Mouse (Mus musculus) layer of hippocampus, adult 2 months (tissue): ENCODE data around the gene Ttc9c. TPM values are rescaled to one million over a fixed set of nuclear protein-coding genes. Genes with fewer than 3 reads are reported as not detected.

Source experiments
- DNase-seq, 2 experiments: peaks; one replicate each; pipeline ENCODE4 v3.0.0; 2022; ENCODE audit warnings: low spot score in 2 of 2
- H3K27ac ChIP-seq: fragments of 200-600 bp; 2 replicates; pipeline ENCODE4 v1.8.1; 2022
- H3K4me3 ChIP-seq: fragments of 200-600 bp; 2 replicates; pipeline ENCODE4 v1.8.1; 2022; ENCODE audit warnings: mild to moderate bottlenecking
- CTCF ChIP-seq: fragments of 200-600 bp; conservative IDR thresholded peaks from 2 replicates; pipeline ENCODE4 v1.8.1; 2022; ENCODE audit warnings: antibody characterized with exemption, mild to moderate bottlenecking, moderate library complexity
- total RNA-seq, 2 experiments: library from RNA; stranded (reverse); gene quantifications; 2 replicates each; pipeline ENCODE4 v1.2.3; 2021

Ttc9c gene
- total RNA-seq, 2 experiments from 2014 or later, result 36.5 to 37.9 TPM

- no peak for DNase-seq
- Histone ChIP-seq H3K27ac (peak overlapping the region; percentile 89), H3K4me3 (no peak overlapping the region)
- no peak for TF ChIP-seq CTCF
These were observed 30.6 kb downstream of the Ttc9c start for GRCm38 (mm10) chr19:8788521-8788920.

GRCm38 (mm10) chr19:8786008-8786781 lies 32.9 kb downstream of the Ttc9c start, which contains the start of gene Taf6l:
Gene Taf6l, minus strand, starts transcription at chr19:8786417.
- Histone ChIP-seq H3K27ac (peak within 1 kb of the TSS; percentile 83), H3K4me3 (peak within 1 kb of the TSS; percentile 82)
- peak; percentile 78 for TF ChIP-seq CTCF
- peak; percentile 87 to 94 for DNase-seq

GRCm38 (mm10) chr19:8774951-8775421 lies 44.1 kb downstream of the Ttc9c start:
- H3K4me3 ChIP-seq, result peak overlapping the region; percentile 95
- H3K27ac ChIP-seq, result peak overlapping the region; percentile 98
- TF ChIP-seq CTCF, result no peak
- peak in 1 of 2 experiments; percentile 16 for DNase-seq

- TF ChIP-seq CTCF, result peak; percentile 40
These were observed 44.9 kb downstream of the Ttc9c start, which contains the start of gene Tmem179b for GRCm38 (mm10) chr19:8774086-8774835. Gene Tmem179b, minus strand, starts transcription at chr19:8774467.

DNA sequence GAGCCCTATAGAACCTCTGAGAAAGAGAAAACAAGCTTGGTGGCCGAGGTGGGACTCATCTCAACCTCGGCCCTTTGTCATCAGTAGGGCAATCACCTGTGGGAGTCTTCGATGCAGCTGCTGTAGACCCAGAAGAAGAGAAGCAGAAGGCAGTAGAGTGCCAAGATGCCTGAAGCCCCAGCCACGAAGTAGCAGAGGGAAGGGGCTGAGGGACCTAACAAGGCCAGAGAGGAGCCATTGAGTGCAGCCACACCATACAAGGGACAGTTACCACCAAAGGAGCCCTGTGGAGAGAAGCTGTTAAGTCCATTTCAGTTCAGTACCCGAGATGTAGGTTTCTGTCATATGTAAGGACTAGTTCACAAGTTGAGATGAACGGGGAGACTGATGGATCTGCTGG lies 45.7 kb downstream of the Ttc9c start:
- peak overlapping the region; percentile 33; the same call in 1 of the 2 replicates for H3K27ac ChIP-seq
- DNase-seq, result no peak
- peak overlapping the region; percentile 95; the same call in 1 of the 2 replicates for H3K4me3 ChIP-seq
- TF ChIP-seq CTCF, result no peak

More at GRCm38 (mm10) chr19:8774086-8774835, 44.9 kb downstream of the Ttc9c start, which contains the start of gene Tmem179b:
- DNase-seq, result peak; percentile 94 to 96
- Histone ChIP-seq H3K4me3 (peak within 1 kb of the TSS; percentile 95), H3K27ac (peak within 1 kb of the TSS; percentile 98)

DNA sequence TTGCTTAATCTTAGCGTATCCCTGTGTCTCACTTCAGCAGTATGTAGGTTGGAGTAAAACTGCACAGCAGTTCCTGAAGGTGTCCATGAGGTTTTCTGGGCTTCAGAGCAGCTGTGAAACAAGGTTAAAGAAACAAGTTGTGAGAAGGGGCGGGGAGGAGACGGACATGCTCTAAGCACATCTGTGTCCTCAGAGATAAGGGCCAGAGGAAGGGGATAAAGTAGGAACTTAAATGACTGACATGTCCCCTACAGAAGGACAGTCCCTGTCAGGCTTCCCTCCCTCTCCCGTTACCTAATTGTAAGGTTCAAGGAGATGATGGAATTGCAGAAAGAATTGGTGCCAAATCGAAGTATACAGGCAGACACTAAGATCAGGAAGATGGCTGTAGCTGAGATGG lies 46.1 kb downstream of the Ttc9c start:
- no peak for DNase-seq
- Histone ChIP-seq H3K4me3 (no peak overlapping the region; the same call in 1 of the 2 replicates), H3K27ac (peak overlapping the region; percentile 33; the same call in 1 of the 2 replicates)
- no peak for TF ChIP-seq CTCF

GRCm38 (mm10) chr19:8770567-8771270 lies 48.4 kb downstream of the Ttc9c start, which contains the start of gene Tmem223:
Gene Tmem223, plus strand, starts transcription at chr19:8770996.
- DNase-seq, result peak; percentile 86 to 87
- peak; percentile 45 for TF ChIP-seq CTCF
- peak within 1 kb of the TSS; percentile 96 for H3K27ac ChIP-seq
- peak within 1 kb of the TSS; percentile 97 for H3K4me3 ChIP-seq

GRCm38 (mm10) chr19:8765562-8765961 lies 53.6 kb downstream of the Ttc9c start:
- Histone ChIP-seq H3K4me3 (no peak overlapping the region), H3K27ac (no peak overlapping the region)
- no peak for DNase-seq
- no peak for TF ChIP-seq CTCF

DNA sequence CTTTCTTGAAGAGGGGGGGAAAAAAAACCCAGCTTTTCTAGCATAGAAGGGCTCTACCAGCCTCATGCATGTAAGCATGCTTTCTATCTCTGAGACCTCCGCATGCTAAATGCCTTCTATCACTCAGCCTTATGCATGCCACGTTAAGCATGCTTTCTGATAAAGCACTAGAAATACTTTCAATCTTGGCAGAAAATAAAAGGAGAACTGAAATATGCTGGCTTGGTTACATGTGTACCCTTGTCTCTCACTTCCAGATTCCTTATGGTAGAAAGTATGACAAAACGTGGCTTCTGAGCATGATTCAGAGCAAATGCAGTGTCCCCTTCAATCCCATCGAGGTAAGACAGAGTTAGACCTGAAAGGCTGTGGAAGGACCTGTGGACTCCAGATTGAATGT lies 55.9 kb downstream of the Ttc9c start:
- H3K27ac ChIP-seq, result no peak overlapping the region
- DNase-seq, result no peak
- no peak overlapping the region for H3K4me3 ChIP-seq
- TF ChIP-seq CTCF, result no peak

DNA sequence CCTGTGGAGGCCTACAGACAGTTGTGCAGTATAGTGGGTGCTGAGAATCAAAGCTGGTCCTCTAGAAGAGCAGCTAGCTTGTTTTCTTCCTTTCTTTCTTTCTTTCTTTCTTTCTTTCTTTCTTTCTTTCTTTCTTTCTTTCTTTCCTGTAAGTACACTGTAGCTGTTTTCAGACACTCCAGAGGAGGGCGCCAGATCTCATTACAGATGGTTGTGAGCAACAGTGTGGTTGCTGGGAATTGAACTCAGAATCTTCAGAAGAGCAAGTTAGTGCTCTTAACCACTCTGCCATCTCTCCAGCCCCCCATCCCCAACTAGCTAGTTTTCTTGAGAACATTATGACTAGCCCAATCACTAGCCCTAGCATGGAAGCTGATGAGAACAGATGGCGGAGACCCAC lies 58.4 kb downstream of the Ttc9c start:
- H3K4me3 ChIP-seq, result no peak overlapping the region
- DNase-seq, result no peak
- peak; percentile 42 for TF ChIP-seq CTCF
- H3K27ac ChIP-seq, result no peak overlapping the region

Other genes with a start within 250 kb of the Ttc9c start
- 1 to 10 TPM; 6.6 to 9.7 TPM for gene Slc22a8, start 228.1 kb downstream of the Ttc9c start, total RNA-seq
- gene Slc22a6, start 201.3 kb downstream of the Ttc9c start, total RNA-seq, result 1 to 10 TPM; 2.2 to 2.8 TPM
- gene Chrm1, start 155.5 kb downstream of the Ttc9c start, total RNA-seq, result 100 to 1,000 TPM; 179 to 190 TPM
- gene Slc3a2, start 96.0 kb downstream of the Ttc9c start, total RNA-seq, result 100 to 1,000 TPM; 149 to 151 TPM
- 10 to 100 TPM; 47.4 to 55.0 TPM for gene Wdr74, start 83.5 kb downstream of the Ttc9c start, total RNA-seq
- gene 1700092M07Rik, start 78.6 kb downstream of the Ttc9c start, total RNA-seq, result 1 to 10 TPM; 1.5 to 3.4 TPM
- 10 to 100 TPM; 69.5 to 78.4 TPM for gene Stx5a, start 77.9 kb downstream of the Ttc9c start, total RNA-seq
- gene Nxf1, start 62.3 kb downstream of the Ttc9c start, total RNA-seq, result 100 to 1,000 TPM; 102 to 106 TPM
- 10 to 100 TPM; 75.4 to 82.7 TPM for gene Tmem223, start 48.3 kb downstream of the Ttc9c start, total RNA-seq
- gene Tmem179b, start 44.9 kb downstream of the Ttc9c start, total RNA-seq, result 1 to 10 TPM; 7.4 to 7.7 TPM
- gene Taf6l, start 32.9 kb downstream of the Ttc9c start, total RNA-seq, result 10 to 100 TPM; 15.7 to 18.4 TPM
- 100 to 1,000 TPM; 113 to 120 TPM for gene Polr2g, start 20.8 kb downstream of the Ttc9c start, total RNA-seq
- gene Zbtb3, start 16.8 kb downstream of the Ttc9c start, total RNA-seq, result 1 to 10 TPM; 5.8 to 6.5 TPM
- gene Hnrnpul2, start 677 bp upstream of the Ttc9c start, total RNA-seq, result 100 to 1,000 TPM; 123 to 127 TPM
- gene AC129217.1, start 10.4 kb upstream of the Ttc9c start, total RNA-seq, result 1 to 10 TPM in 1 of 2 experiments, not detected in 1; 3.4 TPM
- gene Bscl2, start 18.1 kb upstream of the Ttc9c start, total RNA-seq, result 100 to 1,000 TPM; 101 TPM
- gene Gng3, start 19.9 kb upstream of the Ttc9c start, total RNA-seq, result 100 to 1,000 TPM; 160 TPM
- under 1 TPM; 0.32 to 0.44 TPM for gene Lrrn4cl, start 31.4 kb upstream of the Ttc9c start, total RNA-seq
- gene Ubxn1, start 52.2 kb upstream of the Ttc9c start, total RNA-seq, result 100 to 1,000 TPM in 1 of 2 experiments, 10 to 100 TPM in 1; 93.5 to 100 TPM
- 10 to 100 TPM; 32.5 to 32.8 TPM for gene Uqcc3, start 61.6 kb upstream of the Ttc9c start, total RNA-seq
- gene Lbhd1, start 64.4 kb upstream of the Ttc9c start, total RNA-seq, result 1 to 10 TPM; 4.8 to 6.6 TPM
- gene Gm49403, start 64.6 kb upstream of the Ttc9c start, total RNA-seq, result not detected
- 10 to 100 TPM; 25.3 to 30.0 TPM for gene 1810009A15Rik, start 69.5 kb upstream of the Ttc9c start, total RNA-seq
- 1 to 10 TPM; 2.0 to 2.9 TPM for gene Gm49416, start 69.6 kb upstream of the Ttc9c start, total RNA-seq
- 10 to 100 TPM; 24.4 to 25.6 TPM for gene Ints5, start 73.7 kb upstream of the Ttc9c start, total RNA-seq
- gene Ganab, start 78.7 kb upstream of the Ttc9c start, total RNA-seq, result 100 to 1,000 TPM; 114 to 118 TPM
- gene B3gat3, start 101.0 kb upstream of the Ttc9c start, total RNA-seq, result 100 to 1,000 TPM; 167 to 191 TPM
- 1 to 10 TPM; 4.4 to 5.7 TPM for gene Rom1, start 110.0 kb upstream of the Ttc9c start, total RNA-seq
- 10 to 100 TPM; 11.5 to 11.7 TPM for gene Eml3, start 110.2 kb upstream of the Ttc9c start, total RNA-seq
- 10 to 100 TPM; 58.0 to 68.7 TPM for gene Mta2, start 122.5 kb upstream of the Ttc9c start, total RNA-seq
- 10 to 100 TPM; 20.7 to 20.8 TPM for gene Tut1, start 134.5 kb upstream of the Ttc9c start, total RNA-seq
- gene Eef1g, start 147.7 kb upstream of the Ttc9c start, total RNA-seq, result 100 to 1,000 TPM; 238 to 242 TPM
- 10 to 100 TPM; 19.4 to 21.9 TPM for gene Ahnak, start 170.0 kb upstream of the Ttc9c start, total RNA-seq